Mouse (Mus musculus) C2C12 (cell line): ENCODE measurements around the gene Smco3.

Source experiments
- CTCF ChIP-seq: IDR thresholded peaks from one replicate; pipeline ENCODE4 v1.5.1; 2011; ENCODE audit not compliant: control insufficient read depth, insufficient read depth, insufficient read length
- MYOD1 ChIP-seq: IDR thresholded peaks from one replicate; pipeline ENCODE4 v1.6.1; 2011; ENCODE audit warnings: low read depth; ENCODE audit not compliant: control insufficient read depth, insufficient read length
- USF1 ChIP-seq: IDR thresholded peaks from one replicate; pipeline ENCODE4 v1.6.1; 2011; ENCODE audit warnings: low read depth, mild to moderate bottlenecking, control low read depth, moderate library complexity

DNA sequence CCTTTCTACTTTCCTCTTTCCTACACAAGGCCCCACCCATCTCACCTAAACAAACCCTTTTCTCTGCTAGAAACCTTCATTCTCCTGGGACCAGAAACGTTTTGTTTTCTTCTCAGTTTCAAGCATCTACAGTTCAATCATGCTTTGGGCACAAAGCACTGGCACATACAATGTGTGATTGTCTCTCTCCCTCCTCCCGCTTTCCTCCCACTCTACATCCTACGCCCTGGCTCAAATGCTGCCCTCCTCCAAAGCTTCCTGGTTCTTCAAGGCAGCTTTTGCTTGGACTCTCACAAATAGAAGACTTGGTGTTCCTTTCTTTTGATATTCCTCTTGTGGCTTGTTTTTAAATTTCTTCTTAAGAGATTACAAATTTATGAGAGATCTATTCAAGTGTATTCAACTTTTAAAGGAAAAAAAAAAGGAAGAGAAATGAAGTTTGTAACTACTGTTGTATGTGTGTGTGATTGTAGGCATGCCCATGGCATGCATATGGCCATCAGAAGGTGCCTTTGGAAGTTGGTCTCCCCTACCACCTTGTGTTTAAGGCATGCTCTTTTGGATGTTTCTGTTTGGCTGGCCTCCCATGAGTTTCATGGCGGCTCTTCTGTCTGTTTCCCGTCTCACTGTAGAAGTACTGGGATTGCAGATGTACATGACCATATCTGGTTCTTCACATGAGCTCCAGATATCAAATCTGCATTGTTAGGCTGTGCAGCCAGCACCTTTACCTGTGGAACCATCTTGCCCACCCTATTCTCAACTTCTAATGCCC lies 10.6 kb upstream of the Smco3 start:
- TF ChIP-seq CTCF (no peak), MYOD1 (no peak), USF1 (no peak)
